Mouse (Mus musculus) urinary bladder, postnatal 25 days (tissue): ENCODE results near the gene Tdrkh.
A peak's percentile ranks its signal among the peaks of the same experiment; 100 is the strongest.

Experiments
- DNase-seq: peaks from one replicate; pipeline ENCODE4 v3.0.0; 2022; ENCODE audit warnings: low spot score

Tdrkh gene

DNA sequence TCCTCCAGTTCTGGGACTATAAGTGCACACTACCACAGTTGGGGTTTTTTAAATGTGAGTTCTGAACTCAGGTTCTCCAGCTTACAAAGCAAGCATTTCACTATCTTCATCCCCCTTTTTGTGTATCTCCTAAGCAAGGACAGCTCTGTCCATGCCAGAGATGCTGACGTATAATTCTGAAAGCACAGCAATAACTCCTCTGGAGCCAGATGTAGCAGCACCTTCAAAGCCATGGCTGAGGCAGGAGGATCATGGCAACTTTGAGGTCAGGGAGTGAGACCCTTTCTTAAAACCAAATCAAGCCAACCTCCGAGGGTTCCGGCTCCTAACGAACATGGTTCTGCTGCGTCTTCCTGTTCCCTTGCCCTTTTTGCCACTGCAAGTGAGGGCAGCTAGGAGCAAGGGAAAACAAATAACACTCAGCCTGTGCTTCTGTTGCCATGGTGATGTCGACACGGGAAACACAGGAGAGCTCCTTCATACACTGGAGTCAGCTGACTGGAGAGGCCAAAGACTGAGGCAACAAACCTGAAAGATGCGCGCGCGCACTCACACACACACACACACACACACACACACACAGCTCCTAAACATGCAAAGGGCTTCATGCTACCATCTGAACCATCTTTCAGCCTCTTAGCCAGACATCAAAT, 51.0 kb downstream of the Tdrkh start:
- DNase-seq, result no peak

DNA sequence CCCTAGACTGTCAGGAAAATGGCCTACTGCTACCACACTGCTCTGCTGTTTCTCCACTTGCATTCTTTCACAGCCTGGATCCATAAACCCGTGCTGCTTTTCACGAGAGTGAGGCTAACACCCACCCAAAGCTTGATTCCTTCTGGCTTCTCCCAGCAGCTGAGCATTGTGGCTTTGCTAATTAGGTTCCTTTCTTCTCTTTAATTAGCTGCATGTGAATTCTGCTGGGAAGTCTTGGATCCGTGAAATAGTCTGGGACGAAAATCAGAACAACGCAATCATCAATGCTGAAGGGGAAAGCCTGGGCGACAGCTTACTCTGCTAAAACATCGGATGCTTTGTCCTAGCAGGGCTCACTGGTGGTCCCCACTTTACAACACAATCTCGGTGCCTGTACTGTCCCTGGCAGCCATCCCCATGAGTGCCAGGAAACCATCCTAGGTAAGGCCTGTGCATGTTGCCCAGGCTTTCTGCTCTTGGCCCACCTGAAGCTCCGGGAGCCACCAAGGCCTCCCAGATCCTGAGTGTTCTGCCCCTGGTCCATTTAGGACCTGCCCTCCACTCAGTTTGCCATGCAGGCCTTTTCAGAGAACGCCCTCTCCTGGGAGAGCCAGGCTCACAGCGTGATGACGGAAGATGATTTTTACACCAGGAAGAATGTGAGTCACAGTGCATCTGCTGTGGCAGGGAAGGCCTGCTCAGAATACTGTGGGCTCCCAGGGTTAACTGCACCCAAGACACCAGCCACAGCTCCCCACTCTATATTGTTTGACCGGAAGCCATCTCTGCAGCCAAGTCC, 52.8 kb downstream of the Tdrkh start:
- no peak for DNase-seq

DNA sequence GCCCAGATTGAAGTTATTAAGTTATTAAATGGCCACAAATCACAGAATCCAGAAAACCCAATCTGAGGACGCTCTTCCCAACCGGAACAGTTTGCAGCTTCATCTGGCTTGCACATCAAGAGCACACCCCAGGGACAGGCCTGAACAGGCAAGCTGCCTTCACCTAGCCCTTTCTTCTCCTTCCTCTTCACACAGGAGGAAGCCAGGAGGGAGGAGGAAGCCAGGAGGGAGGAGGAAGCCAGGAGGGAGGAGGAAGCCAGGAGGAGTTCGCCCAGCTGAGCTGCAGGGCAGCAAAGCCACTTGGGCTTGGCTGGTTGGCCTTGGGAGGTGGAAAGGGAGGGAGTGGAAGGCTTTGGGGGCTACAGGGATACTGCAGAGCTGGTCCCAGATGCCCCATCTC, 55.9 kb downstream of the Tdrkh start:
- DNase-seq, result no peak

DNA sequence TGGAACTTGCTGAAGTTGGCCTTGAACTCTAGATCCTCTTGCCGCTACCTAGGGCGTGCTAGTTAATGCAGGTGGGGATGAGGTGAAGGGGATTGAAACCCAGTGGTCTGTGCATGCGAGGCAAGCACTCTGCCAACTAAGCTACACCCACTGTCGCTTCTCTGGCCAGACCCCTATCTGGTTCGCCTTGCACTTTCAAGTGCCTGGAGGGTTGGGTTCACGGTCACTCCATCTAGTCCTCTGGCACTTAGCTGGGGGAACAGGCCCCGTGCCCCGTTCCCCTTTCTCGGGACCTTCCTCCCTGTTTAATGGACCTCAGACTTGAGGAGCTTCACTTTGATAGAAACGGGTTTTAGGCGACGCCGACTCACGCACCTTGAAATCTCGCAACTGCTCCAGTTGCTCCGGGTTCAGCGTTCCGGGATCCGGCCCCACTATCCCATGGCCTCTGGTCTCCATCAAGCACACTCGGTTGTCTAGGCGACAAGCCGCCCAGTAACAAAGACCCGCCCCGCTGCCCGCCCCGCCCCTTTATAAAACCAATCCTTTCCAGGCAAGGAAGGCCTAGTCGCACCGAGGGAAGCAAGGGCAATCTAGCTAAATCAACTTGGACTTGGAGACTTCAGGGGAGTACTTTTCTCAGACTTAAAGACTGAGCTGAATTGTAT, 59.5 kb downstream of the Tdrkh start:
- DNase-seq, result peak; percentile 18

DNA sequence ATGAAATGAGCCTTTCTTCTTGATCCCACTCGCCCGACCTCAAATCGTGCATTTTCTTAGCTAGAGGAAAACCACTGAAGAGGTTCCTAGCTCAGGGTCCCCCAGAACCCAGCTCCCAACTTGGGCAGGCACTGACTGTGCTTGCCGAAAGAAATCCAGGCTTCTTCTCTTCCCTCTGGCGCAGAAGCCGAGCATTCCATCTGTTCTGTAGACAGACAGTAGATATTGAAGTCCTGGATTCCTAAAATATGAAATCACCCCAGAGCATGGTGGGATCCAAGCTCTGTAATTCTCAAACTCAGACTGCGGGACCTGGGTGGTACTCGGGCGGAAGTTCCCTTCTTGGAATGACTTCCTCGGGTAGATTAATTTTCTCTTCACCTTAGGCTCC, 60.0 kb downstream of the Tdrkh start:
- DNase-seq, result no peak

DNA sequence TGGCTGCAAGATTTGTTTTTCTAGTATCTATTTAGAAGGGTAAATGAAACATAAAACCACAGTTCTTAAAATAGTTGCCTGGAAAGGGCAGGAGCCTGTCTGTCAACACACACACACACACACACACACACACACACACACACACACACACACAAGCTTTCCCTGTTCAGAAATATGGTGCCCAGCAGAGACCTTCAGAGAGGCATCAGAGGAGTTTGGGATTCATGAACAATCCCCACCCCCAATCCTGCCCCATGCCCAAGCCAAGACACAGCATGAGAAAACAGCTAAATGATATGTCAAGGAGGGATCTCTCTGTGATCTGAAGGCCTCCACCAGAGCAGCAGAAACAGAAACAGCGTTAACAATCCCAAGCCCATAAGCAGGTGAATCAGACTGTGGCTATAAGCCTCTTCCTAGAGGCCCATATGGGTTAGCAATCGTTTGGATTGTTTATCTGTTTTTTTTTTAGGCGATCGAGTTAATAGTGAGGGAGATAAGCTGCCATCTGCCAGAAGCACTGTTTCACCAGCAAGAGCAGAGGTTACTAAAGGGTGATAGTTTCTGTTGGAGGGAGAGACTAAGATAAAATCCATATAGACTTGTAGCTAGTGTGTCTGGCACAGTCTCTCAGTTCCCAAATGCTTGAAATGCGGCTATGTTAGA, 60.6 kb downstream of the Tdrkh start:
- DNase-seq, result no peak

DNA sequence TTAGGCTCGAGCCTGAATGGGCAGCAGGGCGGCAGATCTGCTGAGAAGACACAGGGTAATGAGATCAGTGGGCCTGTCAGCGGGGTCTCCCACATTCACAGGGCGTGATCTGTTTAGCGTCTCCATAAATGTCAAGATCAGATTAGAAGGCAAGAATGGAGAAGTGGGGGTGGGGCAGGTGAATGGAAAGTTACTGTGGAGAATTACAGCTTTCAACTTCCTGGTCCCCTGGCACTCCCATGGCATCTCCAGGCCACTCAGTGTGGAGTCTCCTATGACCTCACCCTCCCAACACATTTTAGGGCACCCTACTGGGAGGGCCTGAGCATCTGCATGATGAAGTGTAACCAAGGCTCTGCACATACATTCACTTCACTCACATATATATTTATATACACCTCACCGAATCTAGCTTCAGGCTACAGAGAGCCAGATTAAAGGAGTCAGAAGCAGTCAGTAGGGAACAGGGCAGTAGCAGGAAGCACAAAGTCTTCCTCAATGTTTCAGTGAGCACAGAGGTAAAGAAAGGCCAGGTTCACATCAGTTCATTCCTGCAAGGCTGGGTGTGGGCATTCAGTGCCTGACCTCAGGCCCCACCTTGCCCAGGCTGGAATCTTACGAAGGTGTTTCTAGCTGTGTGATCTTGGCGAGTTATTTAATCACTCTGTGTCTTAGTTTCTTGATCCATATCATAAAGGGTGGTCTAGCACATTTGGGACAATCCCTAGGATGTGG, 63.4 kb downstream of the Tdrkh start:
- DNase-seq, result no peak

DNA sequence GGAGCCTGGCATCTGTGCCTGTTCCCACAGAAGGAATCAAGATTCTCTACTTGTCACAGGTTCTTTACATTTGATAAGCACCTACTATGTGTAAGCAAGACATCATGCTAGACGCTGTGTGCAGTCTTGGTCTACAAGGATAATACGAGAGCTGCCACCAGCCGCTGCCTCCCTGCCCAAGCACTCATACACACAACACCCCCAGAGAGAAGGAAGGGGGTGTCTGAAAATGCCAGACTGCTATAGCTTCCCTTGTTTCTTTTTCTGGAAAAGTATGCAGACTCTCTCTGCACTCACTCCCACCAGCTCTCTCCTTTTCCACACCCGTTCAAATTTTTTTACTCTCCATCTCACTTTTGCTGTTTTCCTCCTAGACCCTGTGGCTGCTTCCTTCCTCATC, 64.4 kb downstream of the Tdrkh start:
- DNase-seq, result no peak

DNA sequence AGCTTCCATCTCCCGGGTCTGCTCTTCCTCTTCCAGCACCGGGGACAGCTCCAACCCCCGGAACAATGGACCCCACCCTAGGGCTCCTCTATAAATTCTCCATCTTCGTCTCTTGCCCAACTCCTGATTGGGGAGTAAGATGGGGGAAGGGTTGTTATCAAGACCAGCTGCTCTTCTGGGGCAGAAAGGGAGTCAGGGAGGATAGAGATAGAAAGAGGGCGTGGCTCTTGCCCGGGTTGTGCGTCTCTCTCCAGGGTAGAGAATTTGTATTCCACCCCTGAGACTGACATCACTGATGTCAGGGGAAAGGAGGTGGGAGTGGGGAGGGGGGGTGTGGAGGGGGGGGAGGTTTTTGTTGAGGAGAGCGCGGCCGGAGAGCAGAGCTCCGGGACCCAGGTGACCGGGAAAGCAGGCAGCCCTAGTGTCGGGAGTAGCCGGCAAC, 64.9 kb downstream of the Tdrkh start, which contains the start of gene Celf3:
Celf3 (plus strand) TSS at position 315 of the 442 bp plus-strand sequence.
- DNase-seq, result no peak

DNA sequence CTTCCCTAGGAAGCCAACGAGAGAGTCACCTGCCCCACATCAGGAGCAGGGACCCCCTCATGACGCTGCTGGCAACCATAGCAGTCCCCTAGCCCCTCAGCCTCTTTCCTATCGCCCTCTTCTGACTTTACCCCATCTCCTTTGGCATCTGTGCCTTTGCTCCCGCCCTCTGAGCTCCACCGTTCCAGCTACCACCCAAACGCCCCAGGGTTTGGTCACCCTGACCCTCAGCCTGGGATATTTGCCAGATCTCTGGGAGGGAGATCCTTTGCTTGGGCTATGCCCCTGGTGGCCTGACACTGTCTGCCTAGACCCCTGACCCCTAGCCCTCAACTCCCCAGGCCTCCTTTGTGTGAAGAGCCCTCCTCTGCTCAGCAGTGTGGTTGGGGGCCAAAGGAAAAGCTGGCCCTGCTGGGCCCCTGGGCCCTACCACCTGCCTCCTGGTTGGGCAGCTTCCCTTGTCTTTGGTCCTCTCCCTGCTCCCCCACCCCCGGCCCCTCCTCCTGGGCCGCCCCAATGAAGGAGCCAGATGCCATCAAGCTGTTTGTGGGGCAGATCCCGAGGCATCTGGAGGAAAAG, 65.6 kb downstream of the Tdrkh start:
- no peak for DNase-seq

DNA sequence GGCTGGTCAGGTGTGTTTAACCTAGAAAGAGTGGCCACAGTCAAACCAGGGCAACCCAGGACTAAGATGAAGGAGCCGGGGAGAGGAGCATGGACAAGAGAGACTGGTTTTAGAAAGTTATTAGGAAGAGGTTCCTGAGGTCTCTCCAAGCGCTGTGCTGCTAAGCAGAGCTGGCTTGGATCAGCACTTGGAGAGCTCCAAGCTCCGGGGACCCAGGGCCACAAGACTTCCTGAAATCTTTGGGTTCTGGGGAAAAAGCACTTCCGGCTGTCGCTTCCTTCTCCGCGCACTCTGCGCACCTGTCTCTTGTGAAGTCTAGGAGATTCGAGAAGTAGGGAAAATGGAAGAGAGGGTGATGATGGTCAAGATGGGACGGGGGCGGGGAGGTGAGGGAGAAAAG, 66.5 kb downstream of the Tdrkh start:
- no peak for DNase-seq

DNA sequence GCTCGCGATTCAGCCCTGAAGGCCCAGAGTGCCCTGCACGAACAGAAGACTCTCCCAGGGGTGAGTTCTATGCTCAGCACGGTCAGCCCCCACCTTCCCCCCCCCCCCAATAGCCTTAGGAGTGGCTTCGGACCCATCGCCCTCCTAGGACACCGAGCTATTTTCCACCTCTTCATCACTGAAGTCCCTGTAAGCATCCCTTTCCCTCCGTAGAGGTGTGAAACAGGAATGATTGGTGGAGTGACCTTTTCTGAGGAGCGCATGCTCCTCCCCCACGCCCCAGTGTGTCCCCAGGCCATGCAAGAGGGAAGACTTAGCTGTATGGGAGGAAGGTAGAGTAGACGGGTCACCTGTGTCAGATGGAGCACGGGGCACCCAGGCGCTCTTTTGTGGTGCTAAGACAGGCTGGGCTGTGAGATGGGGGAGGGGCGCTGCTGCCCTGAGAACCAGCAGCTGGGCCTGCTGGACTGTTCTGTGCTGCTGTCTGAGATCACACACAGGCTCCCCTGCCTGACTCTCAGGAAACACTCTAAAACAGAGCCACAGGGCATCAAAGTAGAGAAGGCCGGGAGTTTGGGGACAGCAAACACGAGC, 67.3 kb downstream of the Tdrkh start, which contains the start of gene Riiad1:
Riiad1 (minus strand) TSS at position 51 of the 594 bp plus-strand sequence.
- DNase-seq, result no peak

DNA sequence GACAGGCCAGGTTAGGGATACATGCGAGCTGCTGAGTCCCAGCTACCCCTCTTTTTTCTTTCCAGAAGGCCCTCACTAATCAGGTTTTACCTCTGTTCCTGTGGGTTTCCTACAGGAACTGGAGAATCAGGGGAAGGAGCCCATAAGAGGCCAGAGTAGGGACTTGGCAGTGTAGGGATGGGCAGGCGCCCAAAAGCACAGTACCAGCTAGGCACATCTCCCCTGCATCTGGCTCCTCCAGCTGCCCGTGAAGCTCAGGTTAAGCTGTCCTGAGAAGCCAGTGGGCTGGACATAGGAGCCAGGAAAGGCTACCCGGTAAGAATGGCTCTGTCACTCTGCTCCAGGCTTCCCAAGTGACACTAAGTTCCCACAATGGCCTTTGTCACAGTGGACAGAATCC, 68.4 kb downstream of the Tdrkh start:
- no peak for DNase-seq

DNA sequence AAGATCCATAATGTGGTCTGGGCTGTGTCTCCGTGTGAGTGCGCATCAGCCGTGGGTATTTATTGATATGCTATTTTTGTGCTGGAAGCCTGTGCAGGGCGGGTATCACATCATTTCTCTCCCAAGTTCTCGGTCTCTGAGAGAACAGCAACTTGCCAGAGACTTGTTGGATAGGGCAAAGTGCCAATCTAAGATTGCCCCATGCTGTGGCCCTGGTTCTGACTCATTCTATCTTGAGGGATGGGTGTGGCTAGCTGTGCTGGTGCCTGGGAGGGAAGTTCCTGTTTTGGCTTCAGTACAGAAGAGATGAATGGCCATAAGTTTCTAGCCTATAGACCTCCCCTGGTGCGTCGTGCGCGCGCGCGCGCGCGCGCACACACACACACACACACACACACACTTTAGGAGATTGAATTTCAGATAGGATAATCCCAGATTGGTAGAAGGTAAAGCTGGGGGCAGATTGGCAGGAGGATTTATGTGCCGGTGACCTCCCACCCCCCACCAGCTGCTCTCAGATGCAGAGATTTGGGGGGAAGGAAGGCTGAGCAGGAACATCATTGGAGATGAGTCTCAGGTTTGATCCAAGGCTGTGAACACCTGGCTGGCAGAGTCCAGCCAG, 69.8 kb downstream of the Tdrkh start:
- peak; percentile 15 for DNase-seq

DNA sequence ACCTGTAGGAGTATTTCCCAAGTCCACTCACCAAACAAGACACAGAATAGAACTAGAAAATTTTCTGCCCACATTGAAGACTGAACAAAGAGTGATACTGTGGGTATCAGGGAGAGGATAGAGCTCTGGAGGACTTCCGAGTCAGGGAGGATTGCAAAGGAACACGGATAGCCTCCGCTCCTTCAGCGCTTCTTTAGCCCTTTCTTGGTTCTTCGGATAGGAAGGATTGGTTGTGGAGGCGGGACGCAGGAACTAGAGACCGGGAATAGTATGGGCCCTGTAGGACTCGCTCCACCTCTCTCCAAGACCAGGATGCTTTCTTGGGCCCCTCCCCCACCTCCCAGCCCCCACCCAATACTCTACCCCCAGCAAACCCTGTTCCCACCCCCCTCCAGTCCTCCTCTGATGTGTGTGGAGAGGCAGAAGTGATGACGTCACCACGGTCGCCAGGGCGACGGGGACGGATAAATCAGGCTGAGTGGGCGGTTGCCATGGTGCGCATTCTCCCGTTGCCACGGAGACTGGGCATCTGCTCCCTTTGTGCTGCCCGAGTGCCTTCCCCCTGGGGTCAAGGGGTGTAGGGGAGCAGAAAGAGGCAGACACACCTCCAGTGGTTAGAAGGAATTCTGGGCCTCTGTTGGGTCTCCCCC, 70.8 kb downstream of the Tdrkh start:
- DNase-seq, result no peak
